Mouse (Mus musculus): Measurements from ENCODE around the gene Nmi. TPM values are rescaled to one million over a fixed set of nuclear protein-coding genes. Genes with fewer than 3 reads are reported as not detected.

Gene Nmi
- polyA plus RNA-seq, 1 experiment from 2014 or later = 9.4 TPM

GRCm38 (mm10) chr2:51967288-51967687 lies 6.0 kb downstream of the Nmi start:
- WGBS (ENCODE audit: insufficient replicate concordance) = 59% methylated on average over 3 of the region's 3 CpGs
- ATAC-seq (ENCODE audit: low read depth) = no peak
- Histone ChIP-seq H3K27ac (ENCODE audit: low read length) (no peak overlapping the region), H3K4me1 (ENCODE audit: control insufficient read depth, low read depth, low read length) (no peaks in the 10 kb centered on the region; the same call in 1 of the 2 replicates), H3K27me3 (ENCODE audit: control insufficient read depth, insufficient read depth, low read depth, low read length) (no peaks in the 10 kb centered on the region), H3K4me2 (ENCODE audit: low read depth, low read length) (no peak overlapping the region), H3K9ac (ENCODE audit: low read depth, low read length) (no peak overlapping the region), H3K4me3 (ENCODE audit: low read depth, low read length) (no peak overlapping the region), H3K9me3 (replicated peaks; ENCODE audit: control insufficient read depth, low read length) (no peaks in the 10 kb centered on the region), H3K36me3 (ENCODE audit: control insufficient read depth, insufficient read depth) (no peaks in the 10 kb centered on the region)

DNA sequence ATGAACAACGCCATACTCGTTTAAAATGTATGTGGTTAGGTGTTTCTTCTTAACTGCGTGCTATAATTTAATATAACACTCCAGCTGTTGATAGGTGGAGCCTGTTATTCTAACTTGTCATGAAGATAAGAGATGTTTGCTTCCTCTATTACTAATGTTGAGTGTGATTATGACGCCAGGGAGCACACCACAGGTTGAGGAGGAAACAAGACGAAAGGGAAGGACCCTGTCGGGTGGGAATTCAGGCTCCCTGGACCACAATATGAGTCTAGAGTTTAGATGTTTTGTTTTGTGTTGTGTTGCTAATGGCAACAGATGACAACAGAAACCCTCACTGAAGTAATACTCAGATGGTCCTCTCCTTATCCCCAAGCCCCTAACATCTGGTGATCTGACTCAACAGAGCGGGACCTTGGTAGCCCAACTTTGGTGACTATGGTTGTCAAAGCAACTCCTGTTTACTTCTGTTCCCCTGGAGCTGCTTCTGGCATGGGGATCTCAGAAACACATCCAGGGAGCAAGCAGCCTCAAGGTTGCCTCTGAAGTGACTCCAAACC lies 19.6 kb downstream of the Nmi start:
- H3K4me1 ChIP-seq (ENCODE audit: control insufficient read depth, low read depth, low read length) = no peaks in the 10 kb centered on the region; the same call in 1 of the 2 replicates
- WGBS (ENCODE audit: insufficient replicate concordance) = 46% methylated on average over 7 of the region's 7 CpGs

GRCm38 (mm10) chr2:51950876-51951275 lies 22.4 kb downstream of the Nmi start:
- no peaks in the 10 kb centered on the region for H3K9me3 ChIP-seq (replicated peaks; ENCODE audit: control insufficient read depth, low read length)
- H3K4me2 ChIP-seq (ENCODE audit: low read depth, low read length) = no peak overlapping the region
- ATAC-seq (ENCODE audit: low read depth) = no peak
- no peak overlapping the region for H3K27ac ChIP-seq (ENCODE audit: low read length)
- 59% methylated on average over 1 of the region's 1 CpGs for WGBS (ENCODE audit: insufficient replicate concordance)
- H3K9ac ChIP-seq (ENCODE audit: low read depth, low read length) = no peak overlapping the region
- no peaks in the 10 kb centered on the region for H3K27me3 ChIP-seq (ENCODE audit: control insufficient read depth, insufficient read depth, low read depth, low read length)
- H3K36me3 ChIP-seq (ENCODE audit: control insufficient read depth, insufficient read depth) = no peaks in the 10 kb centered on the region
- no peak overlapping the region for H3K4me3 ChIP-seq (ENCODE audit: low read depth, low read length)
- no peaks in the 10 kb centered on the region; the same call in 1 of the 2 replicates for H3K4me1 ChIP-seq (ENCODE audit: control insufficient read depth, low read depth, low read length)

More for the DNA sequence above, 19.6 kb downstream of the Nmi start:
- no peak for ATAC-seq (ENCODE audit: low read depth)
- Histone ChIP-seq H3K36me3 (ENCODE audit: control insufficient read depth, insufficient read depth) (no peaks in the 10 kb centered on the region), H3K4me3 (ENCODE audit: low read depth, low read length) (no peak overlapping the region), H3K27ac (ENCODE audit: low read length) (no peak overlapping the region), H3K27me3 (ENCODE audit: control insufficient read depth, insufficient read depth, low read depth, low read length) (no peaks in the 10 kb centered on the region), H3K9me3 (replicated peaks; ENCODE audit: control insufficient read depth, low read length) (no peaks in the 10 kb centered on the region), H3K4me2 (ENCODE audit: low read depth, low read length) (no peak overlapping the region), H3K9ac (ENCODE audit: low read depth, low read length) (no peak overlapping the region)

DNA sequence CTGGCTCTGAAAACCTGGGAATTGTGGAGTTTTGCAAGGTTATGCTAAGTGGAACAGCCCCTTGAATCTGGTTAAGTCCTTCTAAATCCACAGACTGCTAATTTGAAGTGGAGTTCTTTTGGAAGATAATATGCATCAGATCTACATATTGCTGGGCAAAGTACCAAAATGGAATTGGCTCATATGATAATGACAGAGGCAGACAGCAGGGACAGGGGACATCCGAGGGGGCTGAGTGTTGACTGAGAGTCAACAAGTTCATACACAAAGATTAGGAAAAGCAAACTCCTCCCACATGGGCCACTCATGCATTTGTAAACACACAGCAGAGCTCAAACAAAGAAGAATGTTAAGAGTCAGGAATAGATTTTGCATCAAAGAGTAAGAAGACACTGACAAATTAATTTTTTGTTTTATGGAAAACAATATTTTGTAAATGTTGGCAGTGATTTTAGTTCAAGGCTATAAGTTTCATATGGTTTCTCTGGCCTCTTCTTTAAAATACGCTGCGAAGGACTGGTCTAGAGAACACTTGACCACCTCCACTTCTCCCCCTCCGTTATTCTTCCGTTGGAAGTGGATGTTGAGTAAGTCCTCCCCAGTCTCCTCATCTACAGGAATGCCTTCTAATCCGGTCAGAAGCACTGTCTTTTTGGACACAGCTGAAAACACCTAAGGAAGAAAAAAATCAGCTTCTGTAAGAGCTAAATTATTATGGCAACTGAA lies 25.0 kb downstream of the Nmi start:
- no peaks in the 10 kb centered on the region for H3K27me3 ChIP-seq (ENCODE audit: control insufficient read depth, insufficient read depth, low read depth, low read length)
- no peak overlapping the region for H3K4me2 ChIP-seq (ENCODE audit: low read depth, low read length)
- no peak for ATAC-seq (ENCODE audit: low read depth)
- H3K27ac ChIP-seq (ENCODE audit: low read length) = no peak overlapping the region
- no peak overlapping the region for H3K4me3 ChIP-seq (ENCODE audit: low read depth, low read length)
- H3K4me1 ChIP-seq (ENCODE audit: control insufficient read depth, low read depth, low read length) = no peaks in the 10 kb centered on the region
- H3K9me3 ChIP-seq (replicated peaks; ENCODE audit: control insufficient read depth, low read length) = no peaks in the 10 kb centered on the region
- 66% methylated on average over 6 of the region's 6 CpGs for WGBS (ENCODE audit: insufficient replicate concordance)
- H3K36me3 ChIP-seq (ENCODE audit: control insufficient read depth, insufficient read depth) = no peaks in the 10 kb centered on the region
- no peak overlapping the region for H3K9ac ChIP-seq (ENCODE audit: low read depth, low read length)

- Histone ChIP-seq H3K36me3 (ENCODE audit: control insufficient read depth, insufficient read depth) (no peaks in the 10 kb centered on the region), H3K4me3 (ENCODE audit: low read depth, low read length) (no peak overlapping the region), H3K4me1 (ENCODE audit: control insufficient read depth, low read depth, low read length) (no peaks in the 10 kb centered on the region; the same call in 1 of the 2 replicates), H3K27ac (ENCODE audit: low read length) (no peak overlapping the region), H3K27me3 (ENCODE audit: control insufficient read depth, insufficient read depth, low read depth, low read length) (no peaks in the 10 kb centered on the region), H3K9ac (ENCODE audit: low read depth, low read length) (no peak overlapping the region), H3K9me3 (replicated peaks; ENCODE audit: control insufficient read depth, low read length) (no peaks in the 10 kb centered on the region), H3K4me2 (ENCODE audit: low read depth, low read length) (no peak overlapping the region)
- 57% methylated on average over 2 of the region's 2 CpGs for WGBS (ENCODE audit: insufficient replicate concordance)
- ATAC-seq (ENCODE audit: low read depth) = no peak
Measured at GRCm38 (mm10) chr2:51945812-51946211, 27.5 kb downstream of the Nmi start.

DNA sequence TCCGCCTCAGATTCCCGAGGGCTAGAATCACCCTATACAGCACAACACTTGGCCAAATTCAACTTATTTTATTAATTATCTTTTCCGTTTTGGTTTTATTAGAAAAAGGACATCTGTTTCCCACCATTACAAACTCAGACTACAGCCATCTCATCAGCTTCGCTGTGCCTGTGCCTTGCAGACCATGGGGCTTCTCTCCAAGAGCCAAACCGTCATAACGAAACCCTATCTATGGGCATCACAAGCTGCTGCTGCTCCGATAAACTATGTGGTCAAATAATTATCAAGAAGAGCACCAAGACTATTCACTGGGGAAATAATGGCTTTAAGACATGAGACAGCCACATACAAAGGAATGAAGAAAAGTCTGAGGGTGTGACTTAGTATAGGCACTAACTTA lies 31.5 kb downstream of the Nmi start:
- ATAC-seq (ENCODE audit: low read depth) = peak; percentile 47
- H3K27me3 ChIP-seq (ENCODE audit: control insufficient read depth, insufficient read depth, low read depth, low read length) = no peaks in the 10 kb centered on the region
- H3K4me3 ChIP-seq (ENCODE audit: low read depth, low read length) = no peak overlapping the region
- H3K4me2 ChIP-seq (ENCODE audit: low read depth, low read length) = no peak overlapping the region
- 0 out of 2 replicates have a peak overlapping the region, but pooled peaks have one; percentile 4 for H3K27ac ChIP-seq (ENCODE audit: low read length)
- H3K36me3 ChIP-seq (ENCODE audit: control insufficient read depth, insufficient read depth) = no peaks in the 10 kb centered on the region
- H3K9me3 ChIP-seq (replicated peaks; ENCODE audit: control insufficient read depth, low read length) = no peaks in the 10 kb centered on the region
- H3K9ac ChIP-seq (ENCODE audit: low read depth, low read length) = no peak overlapping the region
- peaks cover 19% of the 10 kb centered on the region for H3K4me1 ChIP-seq (ENCODE audit: control insufficient read depth, low read depth, low read length)
- 42% methylated on average over 7 of the region's 7 CpGs for WGBS (ENCODE audit: insufficient replicate concordance)

- no peak overlapping the region for H3K9ac ChIP-seq (ENCODE audit: low read depth, low read length)
- no peaks in the 10 kb centered on the region for H3K27me3 ChIP-seq (ENCODE audit: control insufficient read depth, insufficient read depth, low read depth, low read length)
- no peaks in the 10 kb centered on the region for H3K9me3 ChIP-seq (replicated peaks; ENCODE audit: control insufficient read depth, low read length)
- ATAC-seq (ENCODE audit: low read depth) = peak; percentile 92
- H3K4me3 ChIP-seq (ENCODE audit: low read depth, low read length) = no peak overlapping the region
- peak overlapping the region; percentile 9; the same call in 1 of the 2 replicates for H3K4me2 ChIP-seq (ENCODE audit: low read depth, low read length)
- no peaks in the 10 kb centered on the region for H3K36me3 ChIP-seq (ENCODE audit: control insufficient read depth, insufficient read depth)
- H3K27ac ChIP-seq (ENCODE audit: low read length) = peak overlapping the region; percentile 75
- 9% methylated on average over 3 of the region's 3 CpGs for WGBS (ENCODE audit: insufficient replicate concordance)
- peaks cover 38% of the 10 kb centered on the region for H3K4me1 ChIP-seq (ENCODE audit: control insufficient read depth, low read depth, low read length)
Measured at GRCm38 (mm10) chr2:51938750-51939149, 34.5 kb downstream of the Nmi start.

DNA sequence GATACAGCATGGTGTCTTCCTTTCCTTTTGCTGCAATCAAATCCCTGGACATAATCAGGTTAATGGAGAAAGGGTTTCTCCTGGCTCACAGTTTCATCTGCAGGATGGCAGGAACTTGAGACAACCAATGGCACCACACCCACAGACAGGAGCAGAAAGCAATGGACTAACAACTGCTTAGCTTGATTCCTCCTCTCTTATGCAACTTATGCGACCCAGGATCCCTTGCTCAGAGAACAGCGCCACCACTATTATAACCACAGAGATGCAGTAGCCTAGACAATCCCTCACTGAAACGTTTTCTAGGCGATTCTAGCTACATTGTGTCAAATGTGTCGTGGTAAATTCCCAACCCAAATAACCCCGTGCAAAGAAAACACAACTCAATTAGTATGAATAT lies 36.3 kb downstream of the Nmi start:
- no peak overlapping the region for H3K9ac ChIP-seq (ENCODE audit: low read depth, low read length)
- no peaks in the 10 kb centered on the region for H3K36me3 ChIP-seq (ENCODE audit: control insufficient read depth, insufficient read depth)
- no peak overlapping the region for H3K4me2 ChIP-seq (ENCODE audit: low read depth, low read length)
- no peaks in the 10 kb centered on the region for H3K9me3 ChIP-seq (replicated peaks; ENCODE audit: control insufficient read depth, low read length)
- WGBS (ENCODE audit: insufficient replicate concordance) = 55% methylated on average over 6 of the region's 6 CpGs
- ATAC-seq (ENCODE audit: low read depth) = no peak
- no peaks in the 10 kb centered on the region for H3K27me3 ChIP-seq (ENCODE audit: control insufficient read depth, insufficient read depth, low read depth, low read length)
- no peak overlapping the region for H3K4me3 ChIP-seq (ENCODE audit: low read depth, low read length)
- H3K27ac ChIP-seq (ENCODE audit: low read length) = no peak overlapping the region
- H3K4me1 ChIP-seq (ENCODE audit: control insufficient read depth, low read depth, low read length) = peaks cover 49% of the 10 kb centered on the region

GRCm38 (mm10) chr2:51936585-51936984 lies 36.7 kb downstream of the Nmi start:
- ATAC-seq (ENCODE audit: low read depth) = no peak
- WGBS (ENCODE audit: insufficient replicate concordance) = 50% methylated on average over 3 of the region's 3 CpGs
- H3K4me2 ChIP-seq (ENCODE audit: low read depth, low read length) = no peak overlapping the region
- no peak overlapping the region for H3K27ac ChIP-seq (ENCODE audit: low read length)
- H3K27me3 ChIP-seq (ENCODE audit: control insufficient read depth, insufficient read depth, low read depth, low read length) = no peaks in the 10 kb centered on the region
- H3K36me3 ChIP-seq (ENCODE audit: control insufficient read depth, insufficient read depth) = no peaks in the 10 kb centered on the region
- peaks cover 49% of the 10 kb centered on the region for H3K4me1 ChIP-seq (ENCODE audit: control insufficient read depth, low read depth, low read length)
- H3K9ac ChIP-seq (ENCODE audit: low read depth, low read length) = no peak overlapping the region
- no peak overlapping the region for H3K4me3 ChIP-seq (ENCODE audit: low read depth, low read length)
- H3K9me3 ChIP-seq (replicated peaks; ENCODE audit: control insufficient read depth, low read length) = no peaks in the 10 kb centered on the region

Measured in liver, embryonic 16.5 days (tissue).